Mouse (Mus musculus) bone marrow, adult 2 months (tissue): ENCODE measurements around the gene Mog.

ENCODE experiments used
- CTCF ChIP-seq: fragments of 200-500 bp; IDR thresholded peaks from 2 replicates; pipeline ENCODE4 v1.5.1; 2011; ENCODE audit warnings: low read length, control low read depth; ENCODE audit not compliant: control insufficient read depth, insufficient read depth
- POLR2A ChIP-seq: fragments of 200-500 bp; IDR thresholded peaks from 2 replicates; pipeline ENCODE4 v1.6.1; 2011; ENCODE audit warnings: low read depth, mild to moderate bottlenecking, control low read depth, low read length, borderline replicate concordance; ENCODE audit not compliant: control insufficient read depth

DNA sequence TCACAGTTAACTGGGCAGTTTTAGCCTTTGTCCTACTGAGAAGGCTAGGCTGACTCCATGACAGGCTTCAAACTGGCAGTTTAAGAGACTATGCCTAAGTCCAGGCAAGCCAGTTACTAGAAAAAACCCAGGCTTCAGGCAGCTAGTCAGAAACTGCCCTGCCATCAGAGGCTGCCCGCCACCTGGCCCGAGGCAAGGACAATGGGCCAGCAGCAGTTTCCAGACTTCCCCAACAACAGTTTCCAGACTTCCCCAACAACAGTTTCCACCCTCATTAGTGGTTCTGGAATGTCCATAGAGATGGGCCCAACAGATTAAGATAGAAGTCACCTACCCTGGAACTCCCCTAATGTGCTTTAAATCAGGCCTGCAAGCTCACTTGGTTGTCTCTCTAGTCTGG lies 3.2 kb upstream of the Mog start:
- TF ChIP-seq POLR2A (no peak), CTCF (no peak)
